Mouse (Mus musculus) liver, embryonic 12.5 days (tissue): ENCODE measurements around the gene Prkca. TPM values are rescaled to one million over a fixed set of nuclear protein-coding genes. Genes with fewer than 3 reads are reported as not detected.

Experiments
- ATAC-seq: fragments of 200-750 bp; cut with Nextera tagmentation; 2 replicates; pipeline ENCODE4 v1.8.0; 2017; ENCODE audit warnings: moderate number of reproducible peaks, mild to moderate bottlenecking, moderate library complexity
- H3K27ac ChIP-seq: fragments of 300-500 bp; sonication (generic); 2 replicates; pipeline ENCODE4 v1.5.1; 2016; ENCODE audit warnings: mild to moderate bottlenecking
- H3K27me3 ChIP-seq: fragments of 300-500 bp; sonication (generic); replicated peaks from 2 replicates; pipeline ENCODE4 v1.6.1; 2016; ENCODE audit warnings: mild to moderate bottlenecking, moderate library complexity
- H3K36me3 ChIP-seq: fragments of 300-500 bp; sonication (generic); 2 replicates; pipeline ENCODE4 v1.6.1; 2016; ENCODE audit warnings: mild to moderate bottlenecking, moderate library complexity
- H3K4me1 ChIP-seq: fragments of 300-500 bp; sonication (generic); 2 replicates; pipeline ENCODE4 v1.6.1; 2016
- H3K4me2 ChIP-seq: fragments of 300-500 bp; sonication (generic); 2 replicates; pipeline ENCODE4 v1.6.1; 2016; ENCODE audit warnings: mild to moderate bottlenecking, moderate library complexity
- H3K4me3 ChIP-seq: fragments of 300-500 bp; sonication (generic); 2 replicates; pipeline ENCODE4 v1.5.1; 2016; ENCODE audit warnings: mild to moderate bottlenecking, moderate library complexity
- H3K9ac ChIP-seq: fragments of 300-500 bp; sonication (generic); 2 replicates; pipeline ENCODE4 v1.6.1; 2016; ENCODE audit warnings: mild to moderate bottlenecking, moderate library complexity
- H3K9me3 ChIP-seq: fragments of 300-500 bp; sonication (generic); replicated peaks from 2 replicates; pipeline ENCODE4 v1.6.1; 2016; ENCODE audit warnings: mild to moderate bottlenecking, moderate library complexity
- WGBS: fragments of 180-500 bp; shearing (Covaris S2); methylation state at CpG from one replicate; pipeline ENCODE4 v1.1.7; 2016; ENCODE audit not compliant: insufficient replicate concordance; 5-methylcytosine and 5-hydroxymethylcytosine counted together
- polyA plus RNA-seq: library from polyadenylated mRNA; unstranded; fragments of >200 nt; fragmentation: Nextera tagmentation; extraction: Ambion mirVana; gene quantifications from 2 replicates; pipeline ENCODE4 v1.2.1, GENCODE M21; 2016

The Prkca gene
- polyA plus RNA-seq, 1 experiment from 2014 or later: 7.5 TPM

DNA sequence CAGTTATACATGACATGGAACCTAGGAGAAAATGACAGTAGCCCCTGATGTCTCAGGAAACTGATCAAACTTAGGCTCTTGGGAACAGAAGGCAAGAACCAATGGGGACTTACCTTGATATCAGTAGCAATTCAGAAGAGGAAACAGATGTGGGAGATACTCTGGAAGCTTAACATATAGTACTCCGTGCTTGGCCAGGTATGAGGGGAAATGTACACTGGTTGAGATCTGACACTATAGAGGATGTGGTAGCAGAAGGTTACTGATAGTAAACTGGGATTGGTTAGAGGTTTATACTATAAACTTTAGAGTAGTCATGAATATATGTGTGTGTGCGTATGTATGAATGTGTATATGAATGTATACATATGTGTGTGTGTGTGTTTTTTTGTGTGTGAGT, 200.0 kb downstream of the Prkca start:
- H3K4me3 ChIP-seq: no peak overlapping the region
- peaks cover 23% of the 10 kb centered on the region for H3K4me1 ChIP-seq
- H3K27ac ChIP-seq: no peak overlapping the region
- H3K36me3 ChIP-seq: no peaks in the 10 kb centered on the region
- H3K27me3 ChIP-seq: no peaks in the 10 kb centered on the region; the same call in 1 of the 2 replicates
- 39% methylated on average over 2 of the region's 2 CpGs for WGBS
- no peaks in the 10 kb centered on the region for H3K9me3 ChIP-seq
- H3K4me2 ChIP-seq: no peak overlapping the region
- no peak overlapping the region for H3K9ac ChIP-seq
- ATAC-seq: no peak

DNA sequence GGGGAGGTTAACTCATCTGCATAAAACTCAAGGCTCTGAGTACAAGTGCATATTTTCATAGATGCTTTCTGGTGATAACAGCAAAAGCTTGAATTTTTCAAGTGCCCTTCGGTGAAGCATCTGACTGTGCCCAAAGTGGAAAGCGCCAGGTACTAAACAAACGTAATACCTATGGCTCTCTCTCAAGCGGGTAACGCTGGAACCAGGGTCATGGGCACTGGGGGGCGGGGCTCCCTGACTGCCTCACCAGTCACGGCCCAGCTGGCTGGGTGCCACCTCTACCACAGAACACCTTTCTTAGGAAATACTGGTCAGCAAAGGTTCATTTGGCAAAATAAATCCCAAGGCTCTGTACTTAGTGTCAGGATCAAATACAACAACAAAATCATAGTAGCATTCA, 203.7 kb downstream of the Prkca start:
- no peak overlapping the region for H3K9ac ChIP-seq
- WGBS: 67% methylated on average over 7 of the region's 7 CpGs
- no peaks in the 10 kb centered on the region for H3K9me3 ChIP-seq
- no peaks in the 10 kb centered on the region for H3K36me3 ChIP-seq
- H3K4me3 ChIP-seq: no peak overlapping the region
- H3K4me2 ChIP-seq: no peak overlapping the region
- no peaks in the 10 kb centered on the region; the same call in 1 of the 2 replicates for H3K27me3 ChIP-seq
- H3K4me1 ChIP-seq: 0 out of 2 replicates have a peak, but pooled peaks cover 3% of the 10 kb centered on the region
- ATAC-seq: no peak
- H3K27ac ChIP-seq: no peak overlapping the region

DNA sequence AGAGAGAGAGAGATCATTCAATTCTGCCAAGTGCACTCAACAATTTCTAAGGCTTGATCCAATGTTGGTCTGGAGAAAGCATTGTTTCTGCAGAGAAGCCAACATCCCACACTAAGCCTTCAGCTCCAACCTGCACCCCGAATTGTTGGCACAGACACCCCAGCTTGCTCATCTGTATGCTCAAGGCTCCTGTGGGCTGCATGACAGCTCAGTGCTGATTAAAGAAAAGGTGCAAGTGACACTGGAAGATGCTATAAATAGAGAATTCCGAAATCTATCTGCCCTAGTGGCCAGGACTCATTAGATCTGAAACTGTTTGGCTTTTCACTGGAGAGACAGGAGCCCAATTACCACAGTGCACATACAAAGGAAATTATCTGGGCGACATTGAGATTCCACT, 207.4 kb downstream of the Prkca start:
- no peaks in the 10 kb centered on the region for H3K4me1 ChIP-seq
- H3K36me3 ChIP-seq: no peaks in the 10 kb centered on the region
- H3K4me2 ChIP-seq: no peak overlapping the region
- no peak overlapping the region for H3K27ac ChIP-seq
- H3K9me3 ChIP-seq: no peaks in the 10 kb centered on the region
- H3K9ac ChIP-seq: no peak overlapping the region
- no peaks in the 10 kb centered on the region; the same call in 1 of the 2 replicates for H3K27me3 ChIP-seq
- no peak overlapping the region for H3K4me3 ChIP-seq
- no peak for ATAC-seq
- WGBS: 58% methylated on average over 3 of the region's 3 CpGs

DNA sequence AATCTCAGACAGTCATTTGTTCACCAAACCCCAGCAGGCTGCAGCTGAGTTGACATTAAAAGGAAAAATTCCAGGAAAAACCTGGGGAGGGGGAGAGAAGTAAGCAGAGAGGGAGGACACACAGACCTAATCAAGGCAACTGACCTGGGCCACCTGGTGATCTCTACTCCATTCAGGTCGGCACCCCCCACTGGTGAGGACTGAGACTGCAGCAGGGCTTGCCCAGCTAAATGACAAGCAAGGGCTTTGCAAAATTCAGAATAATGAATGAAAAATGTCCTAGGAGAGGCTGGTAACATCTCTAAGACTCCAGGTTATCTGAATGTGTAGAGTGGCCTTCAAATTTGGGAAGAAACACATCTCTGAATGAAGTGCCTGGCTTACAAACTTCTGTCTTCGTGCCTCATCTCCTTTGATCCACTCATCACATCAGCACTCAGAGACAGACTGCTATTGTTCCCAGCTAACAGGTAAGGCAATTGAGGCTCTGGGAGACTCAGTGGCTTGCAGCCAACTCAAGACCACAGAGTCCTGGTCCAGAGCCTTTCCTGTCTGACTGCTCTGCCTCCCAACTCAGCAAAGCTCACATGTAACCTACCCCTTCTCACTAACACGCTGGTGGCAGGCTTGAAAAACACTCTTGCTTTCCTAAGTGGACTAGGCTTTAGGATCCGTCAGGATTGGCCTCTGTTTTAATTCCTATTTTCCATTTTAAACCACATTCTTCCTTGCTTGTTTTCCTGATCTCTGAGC, 208.1 kb downstream of the Prkca start:
- H3K4me2 ChIP-seq: no peak overlapping the region
- no peaks in the 10 kb centered on the region; the same call in 1 of the 2 replicates for H3K27me3 ChIP-seq
- H3K4me1 ChIP-seq: no peaks in the 10 kb centered on the region
- H3K9me3 ChIP-seq: no peaks in the 10 kb centered on the region
- no peak overlapping the region for H3K4me3 ChIP-seq
- no peak overlapping the region for H3K9ac ChIP-seq
- H3K27ac ChIP-seq: no peak overlapping the region
- no peaks in the 10 kb centered on the region for H3K36me3 ChIP-seq
- 46% methylated on average over 4 of the region's 4 CpGs for WGBS
- no peak for ATAC-seq

DNA sequence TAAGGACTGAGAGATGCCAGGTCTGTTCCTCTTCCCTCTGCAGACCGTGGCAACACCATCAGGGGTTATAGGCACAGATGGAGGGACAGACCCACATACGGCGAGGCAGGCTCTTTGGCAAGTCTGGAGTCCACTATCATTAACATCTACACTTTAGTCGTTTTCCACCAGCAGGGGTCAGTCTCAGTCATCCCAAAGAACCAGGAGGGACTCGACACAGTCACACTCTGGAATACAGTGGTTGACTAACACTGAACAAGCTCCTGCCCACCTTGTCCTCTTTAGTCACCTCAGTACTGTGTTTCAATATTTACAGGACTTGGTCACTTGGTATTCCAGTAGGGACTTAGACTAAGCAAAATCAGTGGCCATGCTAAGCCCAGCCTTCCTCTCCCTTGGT, 215.1 kb downstream of the Prkca start:
- H3K36me3 ChIP-seq: no peaks in the 10 kb centered on the region
- H3K9me3 ChIP-seq: no peaks in the 10 kb centered on the region
- WGBS: 36% methylated on average over 5 of the region's 5 CpGs
- no peaks in the 10 kb centered on the region for H3K4me1 ChIP-seq
- H3K9ac ChIP-seq: no peak overlapping the region
- H3K27ac ChIP-seq: no peak overlapping the region
- H3K27me3 ChIP-seq: no peaks in the 10 kb centered on the region
- H3K4me2 ChIP-seq: no peak overlapping the region
- no peak overlapping the region for H3K4me3 ChIP-seq
- no peak for ATAC-seq

DNA sequence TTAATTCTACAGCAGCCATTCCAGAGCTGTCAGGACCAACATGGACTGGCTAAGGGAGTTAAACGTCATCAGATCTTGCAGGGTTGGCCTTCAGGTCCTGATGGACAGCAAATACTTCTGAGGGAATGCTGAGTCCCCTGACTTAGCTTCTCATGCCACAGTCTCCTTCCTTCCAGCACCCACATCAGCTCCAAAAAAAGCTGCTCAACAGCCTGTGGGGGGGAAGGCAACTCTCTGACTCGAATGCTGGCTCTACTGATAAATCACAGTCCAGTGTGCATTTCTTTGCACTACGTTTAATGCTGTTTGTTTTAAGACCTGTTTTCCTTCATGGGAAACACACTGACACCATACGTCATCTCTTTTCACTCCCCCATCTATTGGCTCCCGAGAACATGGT, 215.8 kb downstream of the Prkca start:
- Histone ChIP-seq H3K4me2 (no peak overlapping the region), H3K4me3 (no peak overlapping the region), H3K9me3 (no peaks in the 10 kb centered on the region), H3K9ac (no peak overlapping the region), H3K36me3 (no peaks in the 10 kb centered on the region), H3K27me3 (no peaks in the 10 kb centered on the region), H3K27ac (no peak overlapping the region), H3K4me1 (no peaks in the 10 kb centered on the region)
- no peak for ATAC-seq
- 60% methylated on average over 5 of the region's 5 CpGs for WGBS

DNA sequence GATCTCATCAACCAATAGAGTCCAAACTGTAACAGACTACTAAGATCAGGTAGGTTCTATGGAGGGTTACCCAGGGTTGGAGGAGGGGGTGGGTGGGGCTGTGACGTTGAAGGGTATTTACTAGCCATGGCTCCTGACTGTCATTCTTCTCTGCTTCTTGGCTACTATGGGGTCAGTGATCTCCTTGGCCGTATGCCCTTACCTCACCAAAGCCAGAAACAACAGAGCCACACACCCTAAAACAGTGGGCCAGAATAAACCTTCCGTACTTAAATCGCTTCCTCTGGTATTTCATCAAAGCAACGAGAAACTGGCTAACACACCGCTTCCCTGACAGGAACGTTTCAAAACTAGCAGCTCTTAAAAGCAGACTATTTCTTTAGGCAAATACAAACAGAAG, 221.2 kb downstream of the Prkca start:
- Histone ChIP-seq H3K27me3 (no peaks in the 10 kb centered on the region), H3K4me3 (no peak overlapping the region), H3K27ac (no peak overlapping the region), H3K4me2 (no peak overlapping the region), H3K4me1 (no peaks in the 10 kb centered on the region), H3K9ac (no peak overlapping the region), H3K36me3 (no peaks in the 10 kb centered on the region), H3K9me3 (no peaks in the 10 kb centered on the region)
- WGBS: 87% methylated on average over 7 of the region's 7 CpGs
- ATAC-seq: no peak

DNA sequence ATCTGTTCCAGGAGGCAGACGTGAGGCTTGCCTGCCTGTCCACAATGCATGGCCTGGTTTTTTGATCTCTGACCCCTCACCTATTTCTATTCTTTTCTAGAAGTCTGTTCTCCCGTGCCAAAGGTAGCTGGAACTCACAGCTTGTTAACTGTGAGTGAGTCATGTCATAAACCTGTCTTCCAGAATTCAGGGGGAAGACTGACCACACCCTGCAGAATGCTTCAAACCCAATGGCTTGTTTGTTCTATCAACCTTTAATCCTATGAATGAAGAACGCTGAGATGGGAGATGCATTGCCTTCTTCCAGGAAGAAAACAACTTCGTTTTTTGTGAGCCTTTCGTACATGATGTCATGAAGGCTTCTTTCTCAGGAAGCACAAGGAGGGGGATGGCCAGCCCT, 223.0 kb downstream of the Prkca start:
- Histone ChIP-seq H3K27ac (no peak overlapping the region), H3K4me2 (no peak overlapping the region), H3K27me3 (no peaks in the 10 kb centered on the region), H3K9ac (no peak overlapping the region), H3K9me3 (no peaks in the 10 kb centered on the region), H3K36me3 (no peaks in the 10 kb centered on the region), H3K4me1 (no peaks in the 10 kb centered on the region), H3K4me3 (no peak overlapping the region)
- no peak for ATAC-seq
- 60% methylated on average over 5 of the region's 5 CpGs for WGBS

DNA sequence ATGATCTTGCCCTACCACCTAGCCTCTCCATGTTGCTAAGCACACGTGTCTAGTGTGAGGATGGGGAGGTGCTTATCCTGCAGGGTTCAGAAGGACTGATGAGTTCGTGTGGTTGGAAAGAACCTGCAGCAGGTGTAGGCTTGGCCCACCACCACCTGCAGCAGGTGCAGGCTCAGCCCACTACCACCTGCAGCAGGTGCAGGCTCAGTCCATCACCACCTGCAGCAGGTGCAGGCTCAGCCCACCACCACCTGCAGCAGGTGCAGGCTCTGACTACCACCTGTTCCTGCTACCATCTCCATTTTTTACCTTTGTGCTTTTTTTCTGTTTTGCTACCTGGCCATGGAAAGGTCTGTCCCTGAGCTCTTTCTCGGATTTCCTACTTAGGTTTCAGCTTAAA, 223.9 kb downstream of the Prkca start:
- no peaks in the 10 kb centered on the region for H3K9me3 ChIP-seq
- H3K9ac ChIP-seq: no peak overlapping the region
- no peak overlapping the region for H3K4me3 ChIP-seq
- H3K4me1 ChIP-seq: no peaks in the 10 kb centered on the region
- no peak overlapping the region for H3K4me2 ChIP-seq
- no peaks in the 10 kb centered on the region for H3K36me3 ChIP-seq
- H3K27ac ChIP-seq: no peak overlapping the region
- no peak for ATAC-seq
- WGBS: 58% methylated on average over 3 of the region's 3 CpGs
- no peaks in the 10 kb centered on the region for H3K27me3 ChIP-seq

DNA sequence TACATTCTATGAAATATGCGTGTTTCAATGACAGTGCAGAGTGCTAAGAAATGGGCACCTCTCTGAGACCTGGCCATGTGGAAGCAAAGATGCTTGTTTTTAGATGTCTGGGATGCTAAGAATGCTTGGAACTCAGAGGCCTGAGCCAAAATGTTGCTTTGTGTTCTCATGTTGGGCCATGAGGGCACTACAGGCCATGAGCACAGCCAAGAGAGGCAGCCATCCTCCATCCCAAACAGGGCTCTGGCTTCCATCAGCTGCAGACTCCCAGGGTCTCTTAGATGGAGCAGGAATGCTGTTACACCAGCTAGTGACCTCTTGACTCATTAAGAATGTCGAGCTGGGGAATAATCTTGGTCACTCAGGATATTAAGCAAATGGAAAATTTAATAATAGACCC, 224.9 kb downstream of the Prkca start:
- 65% methylated on average over 2 of the region's 2 CpGs for WGBS
- Histone ChIP-seq H3K36me3 (no peaks in the 10 kb centered on the region), H3K9ac (no peak overlapping the region), H3K4me3 (no peak overlapping the region), H3K27ac (no peak overlapping the region), H3K4me2 (no peak overlapping the region), H3K27me3 (no peaks in the 10 kb centered on the region), H3K4me1 (no peaks in the 10 kb centered on the region), H3K9me3 (no peaks in the 10 kb centered on the region)
- no peak for ATAC-seq

DNA sequence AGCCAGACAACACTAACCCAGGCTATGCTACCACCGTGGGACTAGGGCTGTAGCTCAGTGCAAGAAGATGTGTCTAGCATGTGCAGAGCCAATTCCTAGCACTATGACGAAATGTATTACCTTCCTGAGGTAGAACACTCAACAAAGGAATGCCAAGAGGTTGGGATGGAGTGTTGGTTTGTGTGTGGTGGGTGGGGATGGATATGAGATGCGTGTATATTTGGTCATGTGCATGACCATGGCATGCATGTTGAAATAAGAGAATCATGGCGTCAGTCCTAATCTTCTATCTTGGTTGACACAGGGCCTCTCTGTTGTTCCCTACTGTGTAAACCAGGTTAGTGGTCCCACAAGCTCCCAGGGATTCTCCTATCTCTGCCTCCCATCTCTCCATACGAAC, 225.5 kb downstream of the Prkca start:
- ATAC-seq: no peak
- Histone ChIP-seq H3K27ac (no peak overlapping the region), H3K9ac (no peak overlapping the region), H3K4me3 (no peak overlapping the region), H3K9me3 (no peaks in the 10 kb centered on the region), H3K27me3 (no peaks in the 10 kb centered on the region), H3K4me2 (no peak overlapping the region), H3K4me1 (no peaks in the 10 kb centered on the region), H3K36me3 (no peaks in the 10 kb centered on the region)
- 65% methylated on average over 5 of the region's 5 CpGs for WGBS

DNA sequence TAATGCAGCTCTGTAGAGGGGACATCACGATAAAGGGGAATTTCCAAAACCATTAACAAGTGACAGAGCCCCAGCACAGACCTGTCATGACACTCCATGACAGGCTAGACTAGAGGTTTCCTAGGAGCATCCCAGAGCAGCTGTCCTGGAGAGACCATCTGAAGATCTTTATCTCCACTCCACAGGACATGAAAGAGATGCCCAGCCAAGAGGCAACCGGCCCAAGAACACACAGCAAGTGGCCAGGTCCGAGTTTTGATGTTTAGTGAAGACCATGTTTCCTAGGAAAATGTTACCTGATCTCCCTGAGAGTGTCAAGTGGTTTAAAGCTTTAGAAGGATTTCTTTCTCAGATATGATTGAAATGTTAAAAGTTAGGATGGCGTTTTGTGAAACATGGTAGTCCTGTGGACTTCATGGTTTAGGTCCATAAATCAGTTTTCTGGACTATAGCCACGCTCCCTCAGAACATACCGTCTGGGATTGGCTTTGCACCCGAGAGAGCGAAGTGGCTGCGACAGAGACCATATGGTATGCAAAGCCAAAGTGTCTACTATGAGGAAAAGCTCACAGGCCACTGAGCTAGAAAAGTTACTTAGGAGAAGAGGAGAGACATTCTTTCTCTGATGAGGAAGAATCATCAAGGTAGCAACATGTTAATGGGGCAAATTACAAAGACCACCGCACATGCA, 226.2 kb downstream of the Prkca start:
- Histone ChIP-seq H3K36me3 (no peaks in the 10 kb centered on the region), H3K4me2 (no peak overlapping the region), H3K27me3 (no peaks in the 10 kb centered on the region), H3K9me3 (no peaks in the 10 kb centered on the region), H3K4me3 (no peak overlapping the region), H3K4me1 (0 out of 2 replicates have a peak, but pooled peaks cover 3% of the 10 kb centered on the region), H3K27ac (no peak overlapping the region), H3K9ac (no peak overlapping the region)
- ATAC-seq: no peak
- 76% methylated on average over 10 of the region's 10 CpGs for WGBS
